Mouse (Mus musculus): ENCODE results near the gene Exosc8. TPM values are rescaled to one million over a fixed set of nuclear protein-coding genes. Genes with fewer than 3 reads are reported as not detected.
A peak's percentile ranks its signal among the peaks of the same experiment; 100 is the strongest.

The Exosc8 gene
- 207 and 282 TPM in 2 replicates for total RNA-seq (2017)

- ATAC-seq (replicated peaks; ENCODE audit: low read depth, poor library complexity, severe bottlenecking): peak; percentile 69
Measured at GRCm38 (mm10) chr3:54735247-54736046, at the start of gene Exosc8, which contains the start of gene Alg5. Gene Exosc8 (minus strand): TSS chr3:54735393. Gene Alg5 (plus strand): TSS chr3:54735539.

- peak; percentile 66 for ATAC-seq (replicated peaks; ENCODE audit: low read depth, poor library complexity, severe bottlenecking)
Measured at GRCm38 (mm10) chr3:54775989-54776631, 40.9 kb upstream of the Exosc8 start.

- ATAC-seq (replicated peaks; ENCODE audit: low read depth, poor library complexity, severe bottlenecking): no peak
Measured at GRCm38 (mm10) chr3:54773613-54774012, 38.4 kb upstream of the Exosc8 start.

DNA sequence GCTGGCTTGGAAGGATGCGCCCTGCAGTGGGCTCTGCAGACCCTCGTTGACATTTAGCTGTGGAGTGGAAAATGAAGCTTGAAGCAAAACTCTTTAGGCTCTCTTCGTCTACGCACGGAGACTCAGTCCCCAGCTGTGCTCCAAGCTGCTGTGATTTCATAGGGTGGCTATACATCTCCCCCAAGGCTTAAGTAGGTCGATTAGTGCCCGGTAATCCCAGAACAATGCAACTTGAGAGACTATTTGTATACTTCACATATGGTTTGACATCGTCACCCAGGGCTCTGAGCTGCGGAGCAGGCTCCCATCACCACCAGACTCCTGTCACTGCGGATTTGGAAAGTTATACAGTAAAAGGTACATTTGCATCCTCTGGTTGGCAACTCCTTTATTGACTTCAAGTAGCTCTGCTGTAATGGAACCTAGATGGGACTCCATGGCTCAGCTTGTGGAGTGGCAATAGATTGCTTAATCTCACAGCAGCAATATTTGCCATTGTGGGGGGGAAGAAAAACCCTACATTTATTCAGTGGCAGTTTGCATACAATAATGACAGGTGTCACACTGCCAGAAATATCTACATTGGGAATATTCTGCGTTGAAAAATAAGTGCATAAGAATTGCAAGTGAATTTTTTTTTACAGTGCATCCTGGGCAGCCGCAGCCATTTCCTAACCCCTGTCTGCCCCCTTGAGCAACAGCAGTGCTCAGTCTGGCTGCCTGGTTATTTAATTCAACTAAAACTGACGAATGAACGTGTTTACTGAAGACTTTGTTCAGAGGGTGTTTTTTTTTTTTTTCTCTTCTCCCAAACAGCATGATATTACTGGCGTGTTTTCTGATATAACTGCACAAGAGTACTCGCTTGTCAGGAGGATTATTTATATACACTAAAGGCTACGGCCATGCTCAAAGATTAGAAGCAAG is 34.4 kb upstream of the Exosc8 start:
- ATAC-seq (replicated peaks; ENCODE audit: low read depth, poor library complexity, severe bottlenecking): no peak

- no peak for ATAC-seq (replicated peaks; ENCODE audit: low read depth, poor library complexity, severe bottlenecking)
Measured at GRCm38 (mm10) chr3:54768592-54768991, 33.4 kb upstream of the Exosc8 start.

DNA sequence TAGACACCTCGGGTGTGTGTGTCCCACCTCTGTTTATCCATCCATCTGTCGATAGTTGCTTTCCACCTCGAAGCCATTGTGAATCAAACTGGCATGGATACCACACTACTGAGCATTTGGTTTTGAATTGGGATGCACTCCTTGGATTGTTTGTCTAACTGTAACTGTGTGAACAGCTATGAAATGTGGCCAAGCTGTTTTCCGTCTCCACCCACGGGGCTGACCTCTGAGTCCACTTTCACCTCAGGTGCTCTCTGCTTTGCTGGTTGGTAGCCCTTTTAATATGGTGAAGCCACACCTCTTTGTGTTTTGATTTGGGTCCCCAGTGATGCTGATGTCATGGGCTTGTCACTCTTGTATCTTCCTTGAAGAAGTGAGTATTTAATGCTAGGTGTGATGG is 31.6 kb upstream of the Exosc8 start:
- no peak for ATAC-seq (replicated peaks; ENCODE audit: low read depth, poor library complexity, severe bottlenecking)

- no peak for ATAC-seq (replicated peaks; ENCODE audit: low read depth, poor library complexity, severe bottlenecking)
Measured at GRCm38 (mm10) chr3:54766034-54766433, 30.8 kb upstream of the Exosc8 start.

GRCm38 (mm10) chr3:54765521-54765920 is 30.3 kb upstream of the Exosc8 start:
- 0 out of 2 replicates have a peak, but pooled peaks have one; percentile 36 for ATAC-seq (replicated peaks; ENCODE audit: low read depth, poor library complexity, severe bottlenecking)

GRCm38 (mm10) chr3:54764418-54764817 is 29.2 kb upstream of the Exosc8 start:
- ATAC-seq (replicated peaks; ENCODE audit: low read depth, poor library complexity, severe bottlenecking): no peak

GRCm38 (mm10) chr3:54761258-54761657 is 26.1 kb upstream of the Exosc8 start:
- no peak for ATAC-seq (replicated peaks; ENCODE audit: low read depth, poor library complexity, severe bottlenecking)

- ATAC-seq (replicated peaks; ENCODE audit: low read depth, poor library complexity, severe bottlenecking): no peak
Measured at GRCm38 (mm10) chr3:54760321-54761115, 25.3 kb upstream of the Exosc8 start.

DNA sequence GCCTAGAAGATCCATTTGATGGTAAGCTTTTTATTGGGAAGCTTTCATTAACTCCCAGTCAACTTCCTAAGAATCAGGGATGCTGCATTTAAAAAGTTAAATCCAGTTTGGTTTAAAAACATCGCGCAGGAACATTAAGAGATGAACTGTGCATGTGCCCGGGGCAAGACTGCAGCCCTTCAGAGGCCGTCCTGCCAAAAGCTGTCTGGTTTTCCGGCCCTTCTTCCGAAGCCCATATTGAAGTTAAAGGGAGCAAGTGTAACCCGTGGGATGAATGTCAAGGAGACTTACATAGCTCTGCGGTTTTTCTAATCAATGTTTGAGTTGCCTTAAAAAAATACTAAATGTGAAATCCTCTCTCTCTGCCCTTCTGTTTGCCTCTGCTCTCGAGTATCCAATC is 24.0 kb upstream of the Exosc8 start:
- no peak for ATAC-seq (replicated peaks; ENCODE audit: low read depth, poor library complexity, severe bottlenecking)

DNA sequence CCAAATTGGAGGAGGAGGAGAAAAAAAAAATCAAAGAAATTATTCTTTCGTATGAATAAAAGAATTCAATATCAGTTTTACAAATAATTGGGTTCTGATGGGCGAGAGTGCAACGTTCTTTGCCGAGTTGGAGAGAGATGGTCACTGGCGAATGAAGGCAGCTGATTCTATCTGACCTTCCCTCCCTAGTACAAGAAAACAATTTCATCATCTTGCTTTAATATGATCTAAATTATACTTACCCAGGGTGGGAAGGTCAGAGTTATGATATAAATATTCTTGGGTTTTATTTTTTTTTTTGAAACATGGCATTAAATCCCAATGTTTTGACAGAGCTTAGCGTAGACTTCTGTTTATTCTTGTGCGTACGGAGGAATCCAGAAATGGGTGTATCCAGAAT is 22.3 kb upstream of the Exosc8 start:
- ATAC-seq (replicated peaks; ENCODE audit: low read depth, poor library complexity, severe bottlenecking): no peak

- peak; percentile 70 for ATAC-seq (replicated peaks; ENCODE audit: low read depth, poor library complexity, severe bottlenecking)
Measured at GRCm38 (mm10) chr3:54756058-54756457, 20.9 kb upstream of the Exosc8 start.

DNA sequence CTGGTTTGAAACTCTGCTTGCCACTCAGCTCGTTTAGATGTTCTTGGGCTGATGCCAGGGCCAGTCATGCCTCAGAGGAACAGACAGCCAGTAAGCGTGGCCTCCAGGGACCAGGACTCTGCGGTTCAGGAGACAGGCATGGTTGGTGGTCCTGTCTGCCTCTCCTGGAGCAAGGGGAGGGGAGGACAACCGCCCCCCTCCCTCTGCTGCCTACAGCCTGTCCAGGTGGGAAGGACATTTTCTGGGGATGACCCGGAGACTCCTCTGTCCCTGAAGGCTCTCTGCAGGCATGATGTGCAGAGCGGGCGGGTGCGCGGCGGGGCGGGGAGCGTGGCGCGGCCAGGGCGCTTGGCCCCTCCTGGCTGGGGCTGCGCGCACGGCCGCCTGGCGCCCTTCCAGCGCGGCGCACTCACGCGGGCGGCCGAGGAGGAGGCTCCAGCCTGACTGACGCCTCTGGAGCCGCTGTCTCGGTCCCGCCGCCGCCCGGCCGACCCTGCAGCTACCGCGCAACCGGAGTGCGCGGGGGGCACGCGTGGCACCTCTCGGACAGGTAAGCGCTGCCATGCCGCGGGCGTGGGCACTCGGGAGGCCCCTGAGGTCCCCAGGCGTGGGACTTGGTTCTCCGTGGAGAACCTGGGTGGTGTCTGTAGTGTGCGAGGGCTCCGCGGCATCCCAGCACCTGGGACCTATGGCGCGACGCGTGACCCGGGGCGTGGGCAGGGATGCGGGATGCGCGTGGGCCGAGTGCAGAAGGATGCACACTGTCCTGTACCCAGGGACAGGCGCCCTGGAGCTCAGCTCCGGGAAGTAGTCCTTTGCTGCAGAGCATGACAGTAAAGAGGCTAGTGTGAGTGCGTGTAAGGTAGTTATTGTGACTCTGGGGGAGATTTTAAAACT is 20.2 kb upstream of the Exosc8 start, which contains the start of gene Smad9:
Smad9 (plus strand) TSS at position 438 of the 897 bp plus-strand sequence.
- ATAC-seq (replicated peaks; ENCODE audit: low read depth, poor library complexity, severe bottlenecking): peak; percentile 20

GRCm38 (mm10) chr3:54753411-54753810 is 18.2 kb upstream of the Exosc8 start:
- ATAC-seq (replicated peaks; ENCODE audit: low read depth, poor library complexity, severe bottlenecking): no peak

GRCm38 (mm10) chr3:54745799-54746198 is 10.6 kb upstream of the Exosc8 start:
- ATAC-seq (replicated peaks; ENCODE audit: low read depth, poor library complexity, severe bottlenecking): peak; percentile 71

DNA sequence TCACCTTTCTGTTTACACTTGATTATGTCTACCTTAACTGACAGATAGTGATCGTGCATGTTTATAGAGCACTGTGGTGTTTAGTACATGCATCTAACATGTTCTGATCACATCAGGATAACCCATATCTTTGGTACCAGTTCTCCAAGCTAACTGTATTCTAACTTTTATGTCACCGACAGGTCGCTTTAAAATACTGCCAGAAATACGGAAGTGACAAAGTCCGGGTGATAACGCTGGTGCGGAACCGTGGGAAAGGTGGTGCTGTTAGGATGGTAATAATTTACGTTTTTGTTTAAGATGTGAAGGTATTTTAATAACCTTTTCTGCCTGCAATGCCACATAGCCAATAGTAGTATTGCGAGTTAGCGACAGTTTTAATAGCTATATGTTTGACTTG is 6.8 kb upstream of the Exosc8 start:
- no peak for ATAC-seq (replicated peaks; ENCODE audit: low read depth, poor library complexity, severe bottlenecking)

- ATAC-seq (replicated peaks; ENCODE audit: low read depth, poor library complexity, severe bottlenecking): no peak
Measured at GRCm38 (mm10) chr3:54737317-54737716, 2.1 kb upstream of the Exosc8 start.

Data from common myeloid progenitor, adult 5-6 weeks (primary cell).